Mouse (Mus musculus): Measurements from ENCODE around the gene Trim72.
"Not testable (repeated sequence)": the region's sequence is repeated elsewhere in the genome, so short reads cannot be mapped to it uniquely, and the experiment has no call there.

Trim72 gene

DNA sequence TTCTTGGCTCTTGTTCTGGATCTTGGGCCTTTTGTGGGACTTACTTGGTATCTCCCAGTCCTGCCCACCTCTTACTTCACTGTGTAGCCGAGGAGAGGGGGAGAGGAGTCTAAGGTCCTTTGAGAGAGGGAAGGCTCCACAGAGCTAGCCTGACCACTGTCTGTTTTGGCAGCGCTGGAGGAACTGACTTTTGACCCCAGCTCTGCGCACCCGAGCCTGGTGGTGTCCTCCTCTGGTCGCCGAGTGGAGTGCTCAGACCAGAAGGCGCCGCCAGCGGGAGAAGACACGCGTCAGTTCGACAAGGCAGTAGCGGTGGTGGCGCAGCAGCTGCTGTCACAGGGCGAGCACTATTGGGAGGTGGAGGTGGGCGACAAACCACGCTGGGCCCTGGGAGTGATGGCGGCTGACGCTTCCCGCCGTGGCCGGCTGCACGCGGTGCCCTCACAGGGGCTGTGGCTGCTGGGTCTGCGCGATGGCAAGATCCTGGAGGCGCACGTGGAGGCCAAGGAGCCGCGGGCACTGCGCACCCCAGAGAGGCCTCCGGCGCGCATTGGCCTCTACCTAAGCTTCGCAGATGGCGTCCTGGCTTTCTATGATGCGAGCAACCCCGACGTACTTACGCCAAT, 6.1 kb downstream of the Trim72 start:
- DNase-seq: no peak

- no peak for DNase-seq
Observed at GRCm38 (mm10) chr7:128012136-128012780, 8.5 kb downstream of the Trim72 start.

DNA sequence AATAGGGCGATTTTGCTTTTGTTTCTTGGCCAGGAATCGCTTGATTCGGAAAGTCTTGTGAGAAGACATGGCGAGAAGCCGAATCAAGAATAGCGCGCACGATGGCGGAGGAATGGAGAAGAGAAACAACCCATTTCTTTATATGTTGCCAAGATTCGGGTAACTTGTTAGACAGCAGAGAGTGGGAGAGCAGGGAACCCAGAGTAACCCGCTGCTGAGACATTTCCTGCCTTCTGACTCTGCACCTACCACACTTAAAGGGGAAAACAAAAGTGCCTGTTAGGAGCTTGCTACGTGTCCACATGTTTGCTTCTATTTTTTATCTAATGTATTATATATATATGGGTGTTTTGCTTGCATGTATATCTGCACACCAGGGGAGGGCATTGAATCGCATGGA, 9.4 kb downstream of the Trim72 start:
- no peak for DNase-seq

DNA sequence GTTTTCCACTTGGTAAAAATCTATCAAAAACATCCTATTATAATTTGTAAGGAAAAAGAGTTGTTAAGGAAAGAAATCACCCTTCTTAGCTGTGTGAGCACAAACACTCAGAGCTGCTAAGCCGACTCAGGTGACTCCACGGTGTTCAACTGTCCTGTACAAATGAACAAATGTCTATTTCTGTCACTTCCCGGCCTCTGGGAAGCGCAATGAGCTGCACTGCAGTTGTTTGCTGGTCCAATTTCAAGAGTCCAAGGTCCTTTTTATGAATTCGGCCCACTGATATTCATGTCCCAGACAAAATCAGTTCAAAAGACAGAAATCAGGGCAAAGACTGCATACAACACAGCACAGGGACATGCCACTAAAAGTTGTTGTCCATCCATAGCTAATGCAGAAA, 12.4 kb downstream of the Trim72 start:
- DNase-seq: not testable (repeated sequence)

GRCm38 (mm10) chr7:128016650-128017049, 12.9 kb downstream of the Trim72 start:
- DNase-seq: no peak

- no peak for DNase-seq
Observed at GRCm38 (mm10) chr7:128018275-128018674, 14.5 kb downstream of the Trim72 start.

- peak; percentile 27 for DNase-seq
Observed at GRCm38 (mm10) chr7:128019187-128019586, 15.4 kb downstream of the Trim72 start.

GRCm38 (mm10) chr7:128022974-128023373, 19.2 kb downstream of the Trim72 start:
- DNase-seq: no peak

- no peak for DNase-seq
Observed at GRCm38 (mm10) chr7:128023565-128023964, 19.8 kb downstream of the Trim72 start.

- DNase-seq: no peak
Observed at GRCm38 (mm10) chr7:128024364-128024763, 20.6 kb downstream of the Trim72 start.

- no peak for DNase-seq
Observed at GRCm38 (mm10) chr7:128024932-128025331, 21.2 kb downstream of the Trim72 start.

GRCm38 (mm10) chr7:128025381-128025780, 21.6 kb downstream of the Trim72 start:
- peak; percentile 40 for DNase-seq

GRCm38 (mm10) chr7:128031403-128031976, 27.7 kb downstream of the Trim72 start:
- DNase-seq: peak; percentile 52

DNA sequence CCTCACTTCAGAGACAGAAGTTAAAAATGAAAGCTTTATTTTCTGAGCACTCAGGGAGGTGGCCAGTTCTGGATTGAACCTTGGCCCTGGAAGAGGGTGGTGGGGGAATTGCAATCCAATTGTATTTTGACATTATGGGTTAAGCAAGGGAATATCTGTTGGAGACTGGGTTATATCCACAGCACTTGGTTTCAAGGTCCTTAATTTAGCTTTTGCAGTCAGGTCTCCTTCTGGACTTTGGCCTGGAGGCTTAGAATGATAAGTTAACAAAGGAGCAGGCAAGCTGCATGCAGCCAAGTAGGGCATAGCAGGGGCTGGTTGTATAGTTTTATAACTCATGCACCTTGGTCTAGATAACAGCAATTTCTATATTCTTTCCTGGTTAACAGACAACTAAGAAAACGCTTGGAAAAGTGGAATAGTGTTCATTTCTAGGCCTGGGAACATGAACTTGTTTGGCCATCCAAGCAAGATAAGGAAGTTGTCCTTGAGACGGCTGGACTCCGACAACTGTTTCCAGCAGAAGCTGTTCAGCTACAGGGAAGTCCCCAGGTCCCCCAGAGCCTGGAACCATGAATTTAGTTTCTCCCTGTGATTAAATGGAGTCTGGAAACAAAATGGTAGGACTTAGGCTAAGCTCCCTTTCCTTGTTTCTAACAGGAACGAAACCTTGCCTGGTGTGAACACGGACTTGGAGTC, 28.7 kb downstream of the Trim72 start:
- DNase-seq: no peak

DNA sequence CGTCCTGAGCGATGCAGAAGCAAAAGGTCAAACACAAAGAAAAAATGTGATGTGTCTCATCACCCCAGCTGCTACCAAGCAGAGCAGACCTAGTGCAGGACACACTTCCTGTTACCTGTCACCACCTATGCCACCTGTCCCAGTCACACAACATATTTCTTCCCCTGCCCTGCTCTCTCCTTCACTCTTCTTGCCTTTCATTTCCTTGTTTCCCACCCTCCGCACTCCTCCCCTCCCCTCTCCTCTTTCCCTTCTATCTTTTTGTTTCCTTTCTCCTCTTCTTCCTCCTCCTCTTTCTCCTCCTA, 29.2 kb downstream of the Trim72 start:
- no peak for DNase-seq

- DNase-seq: no peak
Observed at GRCm38 (mm10) chr7:128033616-128034015, 29.9 kb downstream of the Trim72 start.

DNA sequence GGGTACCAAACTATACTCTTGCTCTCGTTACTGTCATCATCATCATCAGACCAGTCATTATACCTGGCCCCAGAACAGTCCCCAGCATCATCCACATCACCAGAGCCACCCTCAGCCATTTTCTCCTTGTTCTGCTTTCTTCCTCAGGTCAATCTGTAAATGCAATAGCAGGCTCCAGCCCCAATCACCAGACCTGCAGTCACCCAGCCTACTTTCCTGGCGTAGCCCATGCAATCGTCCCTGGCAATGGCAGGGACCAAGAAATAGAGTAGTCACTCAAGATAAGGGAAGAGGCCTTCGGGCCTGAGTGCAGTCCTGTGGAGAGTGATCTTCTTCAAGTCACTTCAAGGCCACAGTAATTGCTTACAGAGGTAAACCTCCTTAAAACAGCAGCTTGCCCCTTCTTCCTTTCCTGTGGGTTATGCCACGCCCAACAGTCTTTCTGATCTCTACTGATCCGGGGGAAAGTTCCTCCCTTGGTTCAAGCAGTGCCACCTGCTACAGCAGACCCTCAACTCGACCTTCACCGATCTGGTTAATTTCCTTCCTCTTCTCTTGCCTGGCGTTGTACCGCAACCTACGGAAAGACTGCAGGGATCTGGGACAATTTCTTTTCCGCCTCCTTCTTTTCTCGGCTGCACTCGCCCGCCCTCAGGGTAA, 38.5 kb downstream of the Trim72 start:
- DNase-seq: not testable (repeated sequence)

GRCm38 (mm10) chr7:128044142-128044785, 40.5 kb downstream of the Trim72 start:
- peak; percentile 33 for DNase-seq

DNA sequence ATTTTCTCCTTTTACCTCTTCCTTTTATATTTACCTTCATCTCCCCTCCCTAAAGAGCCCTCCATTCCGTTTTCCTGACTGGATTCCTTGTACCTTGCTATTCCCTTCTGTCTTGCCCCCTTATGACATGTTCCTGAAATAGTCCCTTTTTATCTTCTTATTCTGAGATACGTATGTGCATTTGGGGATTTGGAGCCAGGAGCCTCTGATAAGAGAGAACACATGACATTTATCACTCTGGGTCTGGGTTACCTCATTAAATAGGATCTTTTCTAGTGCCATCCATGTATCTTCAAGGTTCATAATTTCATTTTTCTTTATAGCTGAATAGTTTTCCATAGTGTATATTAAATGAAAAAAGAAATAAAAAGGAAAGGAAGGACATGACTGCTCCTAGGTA, 41.9 kb downstream of the Trim72 start:
- DNase-seq: no peak

DNA sequence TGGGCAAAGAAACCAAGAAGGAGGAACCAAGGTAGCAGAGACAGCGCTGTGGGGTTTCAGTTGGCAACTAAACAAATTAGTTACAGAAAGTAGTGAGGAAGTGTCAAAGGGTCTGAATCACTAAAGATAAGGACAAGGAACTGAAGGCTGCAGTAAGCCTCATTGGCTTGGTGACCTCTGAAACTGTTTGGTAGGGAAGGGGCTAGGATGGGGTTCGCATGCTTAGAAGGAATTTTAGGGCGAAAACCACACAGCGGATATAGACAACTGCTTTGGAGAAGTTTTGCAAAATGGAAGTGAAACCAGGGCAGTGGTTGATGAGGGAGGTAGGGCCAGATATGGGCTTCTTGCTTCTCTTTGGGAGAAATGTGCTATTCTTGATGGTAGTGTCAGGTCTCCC, 45.1 kb downstream of the Trim72 start:
- peak; percentile 22 for DNase-seq

GRCm38 (mm10) chr7:128049254-128049653, 45.5 kb downstream of the Trim72 start:
- no peak for DNase-seq

DNA sequence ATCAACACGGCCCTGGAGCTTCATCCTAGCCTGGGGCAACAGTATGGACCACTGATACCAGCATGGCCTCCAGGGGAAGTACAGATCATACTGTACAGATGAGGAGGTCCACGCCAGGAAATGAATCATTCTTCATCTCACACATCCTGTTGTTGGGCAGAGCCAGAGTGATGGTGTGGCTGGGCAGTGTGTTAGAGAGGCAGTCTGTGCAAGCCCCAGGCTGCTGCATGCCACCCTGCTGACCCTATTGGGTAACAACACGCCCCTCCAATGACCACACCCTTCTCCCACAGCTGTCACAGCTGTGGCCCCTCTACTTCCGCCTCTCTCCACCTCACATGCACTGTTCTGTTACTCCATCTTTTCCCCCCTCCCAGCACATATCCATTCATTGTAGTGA, 47.0 kb downstream of the Trim72 start:
- DNase-seq: peak; percentile 54

DNA sequence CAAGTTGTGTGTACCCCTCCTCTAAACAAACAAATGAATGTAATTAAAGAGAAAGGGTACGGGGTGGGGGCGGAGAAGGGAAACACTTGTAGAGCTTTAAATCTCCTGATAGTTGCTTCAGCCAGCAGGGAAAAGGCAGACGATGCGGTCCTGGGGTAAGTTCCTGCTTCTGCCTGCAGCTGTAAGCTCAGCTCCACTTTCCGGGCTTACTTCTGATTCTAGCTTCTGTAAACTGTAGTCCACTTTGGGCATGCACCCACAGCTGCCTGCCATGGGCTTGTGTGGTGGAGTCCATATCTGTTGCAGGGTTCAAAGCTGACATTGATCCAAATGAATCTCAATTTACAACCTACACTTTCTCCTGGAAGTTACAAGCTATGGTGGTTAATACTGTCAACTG, 49.3 kb downstream of the Trim72 start:
- peak; percentile 7 for DNase-seq

Data from lung, postnatal 36 days (tissue).